Mouse (Mus musculus): Measurements from ENCODE around the gene Olfr654.

GRCm38 (mm10) chr7:104549833-104550232 lies 37.0 kb upstream of the Olfr654 start, which contains the start of gene Olfr651:
- TF ChIP-seq CTCF (IDR thresholded peaks at IDR 0.05; ENCODE audit: low read depth), result no peak
- TF ChIP-seq EP300 (IDR thresholded peaks at IDR 0.05; ENCODE audit: low read depth), result no peak

Data from liver, postnatal 0 days (tissue).